Mouse (Mus musculus): ENCODE measurements around the gene Nr1h4.
"Not testable (repeated sequence)": the region's sequence is repeated elsewhere in the genome, so short reads cannot be mapped to it uniquely, and the experiment has no call there.

The Nr1h4 gene

GRCm38 (mm10) chr10:89532929-89533727 lies at the start of gene Nr1h4:
Nr1h4 (minus strand) TSS chr10:89533585.
- DNase-seq (ENCODE audit: low spot score): no peak

GRCm38 (mm10) chr10:89578801-89579200 lies 45.4 kb upstream of the Nr1h4 start:
- no peak for DNase-seq (ENCODE audit: low spot score)

- DNase-seq (ENCODE audit: low spot score): no peak
These were observed 44.3 kb upstream of the Nr1h4 start for GRCm38 (mm10) chr10:89577666-89578065.

DNA sequence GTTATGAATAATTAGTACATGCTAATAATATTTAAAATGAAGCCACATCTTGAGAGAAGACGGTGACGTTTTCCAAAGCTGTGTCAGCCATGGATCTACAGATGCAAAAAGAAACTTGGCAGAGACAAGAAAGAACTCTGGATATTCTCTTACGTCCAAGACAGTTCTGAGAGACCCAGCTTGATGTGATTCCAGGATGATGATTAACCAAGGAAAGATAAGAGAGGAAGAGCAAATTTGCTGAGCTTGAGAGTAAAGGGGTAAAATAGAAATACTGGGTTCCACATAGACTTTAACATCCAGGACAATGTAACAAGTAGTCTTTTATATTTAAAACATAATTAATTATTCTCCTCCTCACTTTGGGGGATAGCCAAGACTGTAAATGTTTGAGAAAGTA lies 40.0 kb upstream of the Nr1h4 start:
- no peak for DNase-seq (ENCODE audit: low spot score)

- no peak for DNase-seq (ENCODE audit: low spot score)
These were observed 39.6 kb upstream of the Nr1h4 start for GRCm38 (mm10) chr10:89572946-89573345.

GRCm38 (mm10) chr10:89567391-89567790 lies 34.0 kb upstream of the Nr1h4 start:
- no peak for DNase-seq (ENCODE audit: low spot score)

DNA sequence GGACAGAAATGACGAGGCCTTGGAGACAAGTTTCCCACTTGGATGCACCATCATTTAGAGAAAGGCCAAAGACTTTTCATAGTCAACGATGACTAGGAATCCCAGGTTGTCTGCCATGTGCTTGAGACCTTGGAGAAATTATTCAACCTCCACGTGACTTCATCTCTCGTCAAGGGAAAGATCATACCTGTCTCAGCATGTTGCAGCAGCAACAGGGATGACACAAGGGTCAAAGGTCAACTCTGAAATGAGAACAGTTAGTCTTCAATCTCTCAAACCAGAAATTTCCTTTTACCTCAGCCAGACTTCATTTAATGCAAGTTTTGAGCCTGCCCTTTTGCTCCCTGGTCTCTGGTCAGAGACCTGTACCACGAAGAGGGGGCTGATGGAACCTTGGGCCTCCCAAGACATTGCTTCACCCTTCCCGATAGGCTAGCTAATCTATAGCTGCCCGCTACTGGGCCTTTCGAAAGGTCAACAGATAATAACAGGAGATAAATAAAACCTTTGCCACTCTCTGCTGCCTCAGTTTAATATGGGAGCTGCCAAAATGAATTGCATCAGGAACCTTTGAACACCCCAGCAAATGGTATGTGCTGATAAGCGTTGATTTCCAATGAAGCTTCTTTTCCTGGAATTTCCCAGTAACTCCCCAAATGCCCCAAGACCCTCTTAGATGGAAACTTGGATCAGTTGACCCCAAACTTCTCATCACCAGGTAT lies 32.1 kb upstream of the Nr1h4 start:
- DNase-seq (ENCODE audit: low spot score): no peak

GRCm38 (mm10) chr10:89562113-89562512 lies 28.7 kb upstream of the Nr1h4 start:
- DNase-seq (ENCODE audit: low spot score): no peak

- no peak for DNase-seq (ENCODE audit: low spot score)
These were observed 26.0 kb upstream of the Nr1h4 start for GRCm38 (mm10) chr10:89559351-89559750.

DNA sequence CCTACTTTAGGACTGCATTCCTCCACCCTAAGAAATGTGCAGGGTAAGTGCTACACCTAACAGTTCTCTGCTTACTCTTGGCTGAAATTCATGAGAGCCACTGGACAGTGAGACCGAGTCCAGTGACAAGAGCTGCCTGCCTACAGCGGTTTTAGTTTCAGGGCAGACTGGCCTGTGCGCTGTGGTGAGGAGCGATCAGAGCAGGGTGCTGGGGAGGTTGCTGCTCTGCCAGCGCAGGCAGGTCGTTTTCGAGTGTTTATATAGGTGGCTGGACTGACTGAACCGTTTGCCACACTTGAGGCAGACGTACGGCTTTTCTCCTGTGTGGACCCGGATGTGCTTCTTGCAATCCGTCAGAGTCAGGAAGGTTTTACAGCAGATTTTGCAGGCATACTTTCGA lies 21.5 kb upstream of the Nr1h4 start:
- DNase-seq (ENCODE audit: low spot score): not testable (repeated sequence)

DNA sequence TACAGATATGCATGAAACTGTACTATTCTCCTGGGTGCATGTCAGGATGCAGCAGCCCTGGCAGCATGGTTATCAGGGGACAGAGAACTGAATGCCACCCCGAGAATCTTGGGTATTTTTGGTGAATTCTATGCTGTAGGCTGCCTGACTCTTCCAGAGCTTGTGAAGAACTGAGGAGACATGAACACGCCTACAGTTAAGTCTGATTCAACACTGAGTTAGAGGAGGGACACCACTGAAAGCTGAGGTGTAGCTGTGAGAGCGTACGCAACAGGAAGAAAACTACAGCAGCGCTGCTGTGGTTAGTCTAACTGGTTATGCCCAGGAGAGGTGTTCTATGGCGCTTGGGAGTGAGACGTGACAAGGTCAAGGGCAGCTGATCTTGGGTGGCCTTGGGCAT lies 20.5 kb upstream of the Nr1h4 start:
- not testable (repeated sequence) for DNase-seq (ENCODE audit: low spot score)

- no peak for DNase-seq (ENCODE audit: low spot score)
These were observed 19.6 kb upstream of the Nr1h4 start for GRCm38 (mm10) chr10:89553015-89553414.

DNA sequence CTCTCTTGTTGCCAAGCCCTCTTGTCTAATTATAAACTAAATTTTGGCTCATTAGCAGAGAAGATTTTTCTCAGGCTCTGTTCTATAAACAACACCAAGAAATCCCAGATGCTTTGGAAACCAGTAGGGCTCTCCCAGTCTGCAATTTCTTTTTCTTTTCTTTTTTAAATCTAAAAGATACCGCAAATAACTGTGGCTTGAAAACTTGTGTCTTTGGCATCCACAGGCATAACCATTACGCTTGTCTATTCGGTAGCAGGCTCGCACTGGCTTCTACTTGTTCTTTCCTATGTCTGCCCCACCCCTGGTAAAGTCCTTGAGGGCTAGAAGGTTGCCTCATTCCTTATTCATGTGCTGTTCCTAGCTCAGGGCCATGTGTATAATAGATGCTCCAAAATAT lies 18.3 kb upstream of the Nr1h4 start:
- no peak for DNase-seq (ENCODE audit: low spot score)

DNA sequence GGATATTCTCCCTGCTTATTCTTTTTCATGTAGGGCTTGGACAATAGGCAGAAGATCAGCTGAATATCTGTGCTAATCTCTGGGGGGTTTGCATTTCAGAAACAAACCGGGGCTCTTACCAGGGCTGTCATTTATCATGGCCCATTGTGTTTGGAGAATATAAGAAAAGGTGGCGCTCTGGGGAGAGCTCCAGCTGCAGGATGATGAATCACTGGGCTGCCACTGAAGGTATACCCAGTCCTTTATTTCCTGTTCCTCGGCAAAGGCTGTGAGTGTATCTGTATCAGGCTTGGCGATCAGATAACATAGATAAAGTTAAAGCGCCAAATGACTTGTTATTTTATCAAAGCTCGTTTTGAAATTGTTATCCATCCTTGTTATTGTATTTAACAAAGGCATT lies 14.6 kb upstream of the Nr1h4 start:
- DNase-seq (ENCODE audit: low spot score): no peak

GRCm38 (mm10) chr10:89546989-89547388 lies 13.6 kb upstream of the Nr1h4 start:
- DNase-seq (ENCODE audit: low spot score): no peak

DNA sequence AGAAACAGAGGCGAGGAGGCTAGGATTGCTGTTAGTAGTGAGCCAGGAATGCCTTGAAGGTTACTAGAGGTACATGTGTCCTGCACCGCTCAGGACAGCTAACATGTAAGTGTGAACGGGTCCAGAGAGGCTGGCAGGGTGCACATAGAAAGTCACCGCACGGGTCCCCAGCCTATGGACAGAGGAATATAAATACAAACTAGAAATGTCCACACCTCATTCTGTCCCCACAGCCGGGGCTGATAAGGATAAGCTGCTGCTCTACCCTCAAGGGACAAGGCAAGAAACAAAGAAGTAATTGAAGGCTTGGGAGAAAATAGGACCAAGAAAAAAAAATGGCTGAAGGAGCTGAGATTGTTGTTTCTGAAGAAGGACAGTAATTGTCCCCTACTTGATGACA lies 10.5 kb upstream of the Nr1h4 start:
- no peak for DNase-seq (ENCODE audit: low spot score)

DNA sequence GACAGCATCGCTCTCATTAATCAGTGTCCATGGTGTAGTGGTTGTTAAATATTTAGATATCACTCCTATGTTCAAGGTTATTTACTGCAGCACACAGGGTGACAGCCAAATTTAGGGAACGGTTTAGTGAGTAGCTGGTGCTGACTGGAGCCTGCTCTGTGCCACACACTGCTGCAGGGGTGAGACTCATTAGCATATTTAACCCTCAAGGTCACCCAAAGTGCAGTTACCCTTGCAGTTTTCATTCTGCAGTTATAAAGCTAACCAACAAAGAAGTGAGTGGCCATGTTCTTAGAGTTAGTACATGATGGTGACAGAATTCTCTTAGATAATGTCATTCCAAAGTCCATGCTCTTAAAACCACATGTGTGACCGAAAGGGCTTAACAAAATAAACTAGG lies 8.9 kb upstream of the Nr1h4 start:
- DNase-seq (ENCODE audit: low spot score): no peak

DNA sequence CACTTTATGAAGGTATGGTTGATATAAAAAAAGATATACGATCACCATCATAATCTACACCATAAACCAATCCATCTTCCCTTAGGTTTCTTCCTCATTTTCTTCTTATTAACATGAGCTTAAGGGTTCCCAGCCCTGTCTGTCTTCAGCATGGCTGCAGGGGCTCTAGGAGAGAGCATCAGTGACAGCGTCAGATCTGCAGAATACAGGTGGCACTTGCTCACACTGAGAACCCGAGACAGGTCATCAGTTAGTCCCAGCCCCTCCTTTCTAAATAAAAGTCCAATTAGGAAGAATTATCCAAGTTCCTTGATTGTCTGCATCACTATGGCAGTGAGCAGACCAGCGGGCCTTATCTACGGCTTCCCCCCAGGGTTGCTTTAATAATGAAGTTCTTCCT lies 934 bp downstream of the Nr1h4 start:
- DNase-seq (ENCODE audit: low spot score): no peak

DNA sequence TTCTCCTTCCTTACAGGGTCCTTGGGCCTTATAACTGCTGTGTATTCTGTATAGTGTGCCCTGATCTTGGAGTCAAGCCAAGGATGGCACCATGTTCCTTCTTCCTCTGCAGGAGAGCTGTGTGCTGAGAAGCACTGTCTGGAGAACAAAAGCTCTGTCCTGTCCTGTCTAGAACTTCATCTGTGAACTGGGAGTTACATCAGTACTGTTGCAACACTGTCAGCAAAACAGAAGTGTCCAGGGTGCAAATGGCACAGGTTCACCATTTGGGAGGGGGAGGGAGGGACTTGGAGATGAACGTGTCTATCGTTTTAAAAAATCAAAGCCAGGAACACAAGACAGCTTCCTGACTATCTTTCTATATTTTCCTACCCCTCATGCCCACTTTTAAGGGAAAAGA lies 1.4 kb downstream of the Nr1h4 start:
- DNase-seq (ENCODE audit: low spot score): no peak

DNA sequence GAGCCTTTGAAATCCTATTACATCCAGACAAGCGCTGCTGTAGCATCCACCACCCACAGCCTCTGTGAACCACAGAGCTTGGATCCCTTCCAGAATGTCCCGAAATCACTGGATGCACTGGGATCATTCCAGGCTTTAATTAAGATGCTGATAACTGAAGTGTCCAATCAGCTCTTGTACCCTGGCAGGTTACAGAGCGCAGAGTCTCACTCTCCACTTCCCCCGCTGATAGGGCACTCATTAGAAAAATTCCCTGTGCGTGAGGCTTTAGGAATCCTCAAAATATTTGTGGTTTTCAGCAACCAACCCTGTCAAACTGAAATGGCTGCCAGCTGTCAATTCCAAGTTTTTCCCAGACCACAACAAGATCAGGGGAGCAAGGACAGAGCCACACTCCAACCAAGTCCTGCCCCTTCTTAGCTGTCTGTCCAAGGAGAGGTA lies 2.2 kb downstream of the Nr1h4 start:
- no peak for DNase-seq (ENCODE audit: low spot score)

GRCm38 (mm10) chr10:89527054-89527453 lies 6.3 kb downstream of the Nr1h4 start:
- no peak for DNase-seq (ENCODE audit: low spot score)

GRCm38 (mm10) chr10:89525823-89526222 lies 7.6 kb downstream of the Nr1h4 start:
- DNase-seq (ENCODE audit: low spot score): no peak

- no peak for DNase-seq (ENCODE audit: low spot score)
These were observed 10.9 kb downstream of the Nr1h4 start for GRCm38 (mm10) chr10:89522481-89522880.

Data from layer of hippocampus, adult 9-10 months (tissue).